Mouse (Mus musculus): ENCODE measurements at regions not wholly inside any gene's neighbourhood (a gene's known extent, or its start where the extent isn't known, plus 50 kb on each side); places are given as distances from the start of the nearest gene placed in this dataset.
A peak's percentile ranks its signal among the peaks of the same experiment; 100 is the strongest.

GRCm38 (mm10) chr13:47948098-47948865, 312.7 kb upstream of the Id4 start:
- DNase-seq (peak; percentile 34), ATAC-seq (no peak)
- H3K4me1 ChIP-seq (ENCODE audit: insufficient read depth): 0 out of 2 replicates have a peak, but pooled peaks cover 7% of the 10 kb centered on the region
- WGBS: 43% methylated on average over 10 of the region's 10 CpGs
- H3K4me3 ChIP-seq (ENCODE audit: low read depth, low read length): no peak overlapping the region
- no peak for TF ChIP-seq CTCF (IDR thresholded peaks at IDR 0.05; ENCODE audit: low read depth)
- H3K4me2 ChIP-seq (ENCODE audit: low read depth): no peak overlapping the region
- H3K27ac ChIP-seq (ENCODE audit: low read depth, low read length): no peak overlapping the region
- no peaks in the 10 kb centered on the region for H3K36me3 ChIP-seq (ENCODE audit: insufficient read depth)
- H3K9me3 ChIP-seq (ENCODE audit: low read length): no peaks in the 10 kb centered on the region
- H3K9ac ChIP-seq: no peak overlapping the region
- H3K27me3 ChIP-seq (ENCODE audit: insufficient read depth, low read length): no peaks in the 10 kb centered on the region

- H3K4me3 ChIP-seq (ENCODE audit: low read depth, low read length): no peak overlapping the region
- H3K4me2 ChIP-seq (ENCODE audit: low read depth): no peak overlapping the region
- 0 out of 2 replicates have a peak, but pooled peaks cover 7% of the 10 kb centered on the region for H3K4me1 ChIP-seq (ENCODE audit: insufficient read depth)
- WGBS: 11% methylated on average over 2 of the region's 2 CpGs
- H3K9me3 ChIP-seq (ENCODE audit: low read length): no peaks in the 10 kb centered on the region
- no peak for DNase-seq
- ATAC-seq: peak; percentile 29; the same call in 1 of the 2 replicates
- H3K27ac ChIP-seq (ENCODE audit: low read depth, low read length): no peak overlapping the region
- TF ChIP-seq CTCF (IDR thresholded peaks at IDR 0.05; ENCODE audit: low read depth): no peak
- no peak overlapping the region for H3K9ac ChIP-seq
- H3K36me3 ChIP-seq (ENCODE audit: insufficient read depth): no peaks in the 10 kb centered on the region
- no peaks in the 10 kb centered on the region for H3K27me3 ChIP-seq (ENCODE audit: insufficient read depth, low read length)
Observed at GRCm38 (mm10) chr13:47950456-47950855, 310.6 kb upstream of the Id4 start.

- Histone ChIP-seq H3K36me3 (ENCODE audit: insufficient read depth) (no peaks in the 10 kb centered on the region), H3K4me1 (ENCODE audit: insufficient read depth) (0 out of 2 replicates have a peak, but pooled peaks cover 7% of the 10 kb centered on the region), H3K27ac (ENCODE audit: low read depth, low read length) (peak overlapping the region; percentile 51), H3K9ac (no peak overlapping the region), H3K27me3 (ENCODE audit: insufficient read depth, low read length) (no peaks in the 10 kb centered on the region), H3K9me3 (ENCODE audit: low read length) (no peaks in the 10 kb centered on the region), H3K4me3 (ENCODE audit: low read depth, low read length) (no peak overlapping the region), H3K4me2 (ENCODE audit: low read depth) (no peak overlapping the region; the same call in 1 of the 2 replicates)
- peak; percentile 66 for DNase-seq
- 39% methylated on average over 10 of the region's 10 CpGs for WGBS
- no peak for TF ChIP-seq CTCF (IDR thresholded peaks at IDR 0.05; ENCODE audit: low read depth)
- peak; percentile 63; the same call in 1 of the 2 replicates for ATAC-seq
Observed at GRCm38 (mm10) chr13:47951043-47951442, 310.0 kb upstream of the Id4 start.

- Histone ChIP-seq H3K4me3 (ENCODE audit: low read depth, low read length) (no peak overlapping the region), H3K36me3 (ENCODE audit: insufficient read depth) (no peaks in the 10 kb centered on the region), H3K27me3 (ENCODE audit: insufficient read depth, low read length) (no peaks in the 10 kb centered on the region), H3K4me1 (ENCODE audit: insufficient read depth) (0 out of 2 replicates have a peak, but pooled peaks cover 7% of the 10 kb centered on the region), H3K9ac (no peak overlapping the region), H3K27ac (ENCODE audit: low read depth, low read length) (no peak overlapping the region), H3K4me2 (ENCODE audit: low read depth) (no peak overlapping the region), H3K9me3 (ENCODE audit: low read length) (no peaks in the 10 kb centered on the region)
- 85% methylated on average over 3 of the region's 3 CpGs for WGBS
- ATAC-seq (no peak), DNase-seq (no peak)
- no peak for TF ChIP-seq CTCF (IDR thresholded peaks at IDR 0.05; ENCODE audit: low read depth)
Observed at GRCm38 (mm10) chr13:47952946-47953345, 308.1 kb upstream of the Id4 start.

GRCm38 (mm10) chr13:47953776-47954175, 307.3 kb upstream of the Id4 start:
- DNase-seq (no peak), ATAC-seq (no peak)
- Histone ChIP-seq H3K27ac (ENCODE audit: low read depth, low read length) (no peak overlapping the region), H3K9ac (no peak overlapping the region), H3K4me2 (ENCODE audit: low read depth) (no peak overlapping the region), H3K9me3 (ENCODE audit: low read length) (no peaks in the 10 kb centered on the region), H3K4me3 (ENCODE audit: low read depth, low read length) (no peak overlapping the region), H3K36me3 (ENCODE audit: insufficient read depth) (no peaks in the 10 kb centered on the region), H3K4me1 (ENCODE audit: insufficient read depth) (0 out of 2 replicates have a peak, but pooled peaks cover 7% of the 10 kb centered on the region), H3K27me3 (ENCODE audit: insufficient read depth, low read length) (no peaks in the 10 kb centered on the region)
- no peak for TF ChIP-seq CTCF (IDR thresholded peaks at IDR 0.05; ENCODE audit: low read depth)
- 40% methylated on average over 7 of the region's 7 CpGs for WGBS

- H3K27me3 ChIP-seq (ENCODE audit: insufficient read depth, low read length): no peaks in the 10 kb centered on the region; the same call in 1 of the 2 replicates
- H3K27ac ChIP-seq (ENCODE audit: low read depth, low read length): no peak overlapping the region
- H3K36me3 ChIP-seq (ENCODE audit: insufficient read depth): no peaks in the 10 kb centered on the region
- no peak for DNase-seq
- H3K4me2 ChIP-seq (ENCODE audit: low read depth): no peak overlapping the region
- H3K9me3 ChIP-seq (ENCODE audit: low read length): no peaks in the 10 kb centered on the region
- no peak for TF ChIP-seq CTCF (IDR thresholded peaks at IDR 0.05; ENCODE audit: low read depth)
- H3K9ac ChIP-seq: no peak overlapping the region
- no peak overlapping the region for H3K4me3 ChIP-seq (ENCODE audit: low read depth, low read length)
- 76% methylated on average over 10 of the region's 10 CpGs for WGBS
- H3K4me1 ChIP-seq (ENCODE audit: insufficient read depth): no peaks in the 10 kb centered on the region
- no peak for ATAC-seq
Observed at GRCm38 (mm10) chr13:47955504-47955903, 305.5 kb upstream of the Id4 start.

- DNase-seq (no peak), ATAC-seq (no peak)
- Histone ChIP-seq H3K27me3 (ENCODE audit: insufficient read depth, low read length) (no peaks in the 10 kb centered on the region; the same call in 1 of the 2 replicates), H3K4me1 (ENCODE audit: insufficient read depth) (no peaks in the 10 kb centered on the region), H3K36me3 (ENCODE audit: insufficient read depth) (no peaks in the 10 kb centered on the region), H3K9ac (no peak overlapping the region), H3K4me2 (ENCODE audit: low read depth) (no peak overlapping the region), H3K4me3 (ENCODE audit: low read depth, low read length) (no peak overlapping the region), H3K9me3 (ENCODE audit: low read length) (no peaks in the 10 kb centered on the region), H3K27ac (ENCODE audit: low read depth, low read length) (no peak overlapping the region)
- 80% methylated on average over 11 of the region's 11 CpGs for WGBS
- no peak for TF ChIP-seq CTCF (IDR thresholded peaks at IDR 0.05; ENCODE audit: low read depth)
Observed at GRCm38 (mm10) chr13:47957662-47958061, 303.4 kb upstream of the Id4 start.

Measured in forebrain, postnatal 0 days (tissue).